Mouse (Mus musculus) myocyte (in vitro differentiated cells): Measurements from ENCODE around the gene Cuedc2. TPM values are rescaled to one million over a fixed set of nuclear protein-coding genes. Genes with fewer than 3 reads are reported as not detected.

Experiments used
- H3K27me3 ChIP-seq: one replicate; pipeline ENCODE4 v1.6.1; 2011; ENCODE audit not compliant: control insufficient read depth, insufficient read depth, insufficient read length
- H3K36me3 ChIP-seq: one replicate; pipeline ENCODE4 v1.6.1; 2011; ENCODE audit not compliant: control insufficient read depth, insufficient read depth
- H3K4me2 ChIP-seq: one replicate; pipeline ENCODE4 v1.6.1; 2011; ENCODE audit warnings: low read depth, control low read depth
- H3K4me3 ChIP-seq: one replicate; pipeline ENCODE4 v1.5.1; 2011; ENCODE audit warnings: mild to moderate bottlenecking, control low read depth, moderate library complexity
- H3K79me2 ChIP-seq: one replicate; pipeline ENCODE4 v1.6.1; 2011; ENCODE audit not compliant: control insufficient read depth, insufficient read depth
- H3ac ChIP-seq: one replicate; pipeline ENCODE4 v1.6.1; 2011; ENCODE audit not compliant: control insufficient read depth, insufficient read length
- CEBPB ChIP-seq: IDR thresholded peaks from 2 replicates; pipeline ENCODE4 v1.6.1; 2011; ENCODE audit warnings: mild to moderate bottlenecking, moderate library complexity; ENCODE audit not compliant: poor library complexity, insufficient read depth, severe bottlenecking
- E2F4 ChIP-seq: IDR thresholded peaks from one replicate; pipeline ENCODE4 v1.6.1; 2011; ENCODE audit warnings: mild to moderate bottlenecking, control low read depth, moderate library complexity; ENCODE audit not compliant: insufficient read depth
- MAX ChIP-seq: IDR thresholded peaks from one replicate; pipeline ENCODE4 v1.6.1; 2011; ENCODE audit warnings: low read depth, mild to moderate bottlenecking, control low read depth
- MYOD1 ChIP-seq, 3 experiments: IDR thresholded peaks; one replicate each; pipeline ENCODE4 v1.6.1; 2011; ENCODE audit warnings: control low read depth in 2 of 3, low read depth in 2 of 3, mild to moderate bottlenecking in 2 of 3, moderate library complexity in 1 of 3; ENCODE audit not compliant: insufficient read length in 2 of 3, control insufficient read depth in 1 of 3
- MYOG ChIP-seq, 3 experiments: IDR thresholded peaks; one replicate each; pipeline ENCODE4 v1.6.1; 2011; ENCODE audit warnings: control low read depth in 2 of 3, low read depth in 2 of 3, mild to moderate bottlenecking in 2 of 3; ENCODE audit not compliant: insufficient read length in 2 of 3, control insufficient read depth in 1 of 3, insufficient read depth in 1 of 3
- POLR2A ChIP-seq: IDR thresholded peaks from one replicate; pipeline ENCODE4 v1.6.1; 2011; ENCODE audit warnings: low read depth, mild to moderate bottlenecking, control low read depth, moderate library complexity; ENCODE audit not compliant: insufficient read length
- POLR2AphosphoS2 ChIP-seq: IDR thresholded peaks from one replicate; pipeline ENCODE4 v1.6.1; 2011; ENCODE audit warnings: low read depth, control low read depth; ENCODE audit not compliant: insufficient read length
- REST ChIP-seq: IDR thresholded peaks from one replicate; pipeline ENCODE4 v1.6.1; 2011; ENCODE audit warnings: mild to moderate bottlenecking, control low read depth, moderate library complexity; ENCODE audit not compliant: insufficient read depth, insufficient read length
- SRF ChIP-seq: IDR thresholded peaks from one replicate; pipeline ENCODE4 v1.6.1; 2011; ENCODE audit warnings: low read depth; ENCODE audit not compliant: control insufficient read depth, insufficient read length
- TCF12 ChIP-seq: IDR thresholded peaks from one replicate; pipeline ENCODE4 v1.6.1; 2011; ENCODE audit warnings: mild to moderate bottlenecking, control low read depth; ENCODE audit not compliant: poor library complexity, insufficient read depth, severe bottlenecking
- TCF3 ChIP-seq: IDR thresholded peaks from one replicate; pipeline ENCODE4 v1.6.1; 2011; ENCODE audit warnings: low read depth, control low read depth; ENCODE audit not compliant: insufficient read length
- USF1 ChIP-seq: IDR thresholded peaks from one replicate; pipeline ENCODE4 v1.6.1; 2011; ENCODE audit warnings: low read depth, mild to moderate bottlenecking, control low read depth, moderate library complexity
- polyA plus RNA-seq: library from polyadenylated mRNA; unstranded; fragments of >200 nt; fragmentation: generic; extraction: Trizol; gene quantifications from one replicate; pipeline ENCODE4 v1.2.1, GENCODE M21; 2012; ENCODE audit warnings: missing spikeins

Gene Cuedc2
- polyA plus RNA-seq, 1 experiment = 165 TPM

GRCm38 (mm10) chr19:46313591-46313990 is 24.9 kb downstream of the Cuedc2 start:
- Histone ChIP-seq H3K36me3 (peaks cover 9% of the 10 kb centered on the region), H3K4me3 (no peak overlapping the region), H3K4me2 (no peak overlapping the region), H3K79me2 (no peaks in the 10 kb centered on the region), H3ac (no peak overlapping the region), H3K27me3 (peaks cover 20% of the 10 kb centered on the region)
- TF ChIP-seq POLR2A (no peak), REST (no peak), E2F4 (no peak), TCF12 (no peak), MYOD1 (IDR thresholded peaks at IDR 0.05; ENCODE audit: control insufficient read depth in 1 of 3, insufficient read length in 2 of 3, low read depth in 2 of 3) (no peak), MAX (no peak), USF1 (no peak), TCF3 (no peak), CEBPB (no peak), POLR2AphosphoS2 (no peak), MYOG (IDR thresholded peaks at IDR 0.05; ENCODE audit: control insufficient read depth in 1 of 3, insufficient read depth in 1 of 3, insufficient read length in 2 of 3, low read depth in 2 of 3) (no peak), SRF (no peak)

GRCm38 (mm10) chr19:46313116-46313515 is 25.4 kb downstream of the Cuedc2 start:
- Histone ChIP-seq H3K4me3 (no peak overlapping the region), H3K36me3 (peaks cover 9% of the 10 kb centered on the region), H3K79me2 (no peaks in the 10 kb centered on the region), H3ac (no peak overlapping the region), H3K4me2 (no peak overlapping the region), H3K27me3 (peaks cover 16% of the 10 kb centered on the region)
- TF ChIP-seq USF1 (no peak), SRF (no peak), TCF12 (no peak), REST (no peak), E2F4 (no peak), MYOD1 (IDR thresholded peaks at IDR 0.05; ENCODE audit: control insufficient read depth in 1 of 3, insufficient read length in 2 of 3, low read depth in 2 of 3) (no peak), POLR2AphosphoS2 (no peak), TCF3 (no peak), POLR2A (no peak), MAX (no peak), CEBPB (no peak), MYOG (IDR thresholded peaks at IDR 0.05; ENCODE audit: control insufficient read depth in 1 of 3, insufficient read depth in 1 of 3, insufficient read length in 2 of 3, low read depth in 2 of 3) (no peak)

- Histone ChIP-seq H3K36me3 (peaks cover 9% of the 10 kb centered on the region), H3K27me3 (peaks cover 10% of the 10 kb centered on the region), H3K4me2 (no peak overlapping the region), H3ac (no peak overlapping the region), H3K79me2 (no peaks in the 10 kb centered on the region), H3K4me3 (no peak overlapping the region)
- TF ChIP-seq POLR2AphosphoS2 = no peak
- TF ChIP-seq TCF3 = no peak
- no peak for TF ChIP-seq MYOG (IDR thresholded peaks at IDR 0.05; ENCODE audit: control insufficient read depth in 1 of 3, insufficient read depth in 1 of 3, insufficient read length in 2 of 3, low read depth in 2 of 3)
- no peak for TF ChIP-seq TCF12
- no peak for TF ChIP-seq CEBPB
- no peak for TF ChIP-seq MYOD1 (IDR thresholded peaks at IDR 0.05; ENCODE audit: control insufficient read depth in 1 of 3, insufficient read length in 2 of 3, low read depth in 2 of 3)
- no peak for TF ChIP-seq USF1
- no peak for TF ChIP-seq POLR2A
- TF ChIP-seq REST = no peak
- no peak for TF ChIP-seq E2F4
- TF ChIP-seq MAX = no peak
- no peak for TF ChIP-seq SRF
Observed at GRCm38 (mm10) chr19:46312566-46312965, 25.9 kb downstream of the Cuedc2 start.

- Histone ChIP-seq H3K36me3 (peaks cover 15% of the 10 kb centered on the region), H3K79me2 (peaks cover 3% of the 10 kb centered on the region), H3K4me3 (no peak overlapping the region), H3K4me2 (no peak overlapping the region), H3K27me3 (no peaks in the 10 kb centered on the region), H3ac (no peak overlapping the region)
- TF ChIP-seq CEBPB (no peak), REST (no peak), POLR2A (no peak), SRF (no peak), MYOD1 (IDR thresholded peaks at IDR 0.05; ENCODE audit: control insufficient read depth in 1 of 3, insufficient read length in 2 of 3, low read depth in 2 of 3) (no peak), TCF3 (no peak), POLR2AphosphoS2 (no peak), USF1 (no peak), MYOG (IDR thresholded peaks at IDR 0.05; ENCODE audit: control insufficient read depth in 1 of 3, insufficient read depth in 1 of 3, insufficient read length in 2 of 3, low read depth in 2 of 3) (no peak), TCF12 (no peak), MAX (no peak), E2F4 (no peak)
Observed at GRCm38 (mm10) chr19:46311341-46311740, 27.2 kb downstream of the Cuedc2 start.
